Mouse (Mus musculus) lung, adult 2 months (tissue): ENCODE data around the gene Ly6g5b.

Experiments
- CTCF ChIP-seq: fragments of 200-500 bp; IDR thresholded peaks from 2 replicates; pipeline ENCODE4 v1.5.1; 2011; ENCODE audit warnings: mild to moderate bottlenecking, low read length, control low read depth; ENCODE audit not compliant: insufficient read depth
- POLR2A ChIP-seq: fragments of 200-500 bp; IDR thresholded peaks from 2 replicates; pipeline ENCODE4 v1.6.1; 2011; ENCODE audit warnings: low read depth, mild to moderate bottlenecking, control low read depth, low read length, borderline replicate concordance; ENCODE audit errors: extremely low read depth

- TF ChIP-seq CTCF (no peak), POLR2A (no peak)
These were observed 43.8 kb downstream of the Ly6g5b start for GRCm38 (mm10) chr17:35071454-35071853.
